Comparison of ENCODE assay signal across 8 mouse cellular contexts in genomic region chr7:48131820-48132219, GRCm38 (mm10). TPM values are rescaled to one million over a fixed set of nuclear protein-coding genes. Genes with fewer than 3 reads are reported as not detected.
DNase-seq lines count a peak whose midpoint lies in the region; ATAC-seq and TF ChIP-seq lines count a peak whose summit lies in the region.
"Not testable (repeated sequence)": the region's sequence is repeated elsewhere in the genome, so short reads cannot be mapped to it uniquely, and the experiment has no call there.

No protein-coding gene starts in this region.

- not testable (repeated sequence) for H3K27me3 ChIP-seq in E14TG2a.4 (ENCODE audit: insufficient read depth, low read length); forebrain, embryonic 11.5 days (ENCODE audit: control insufficient read depth, insufficient read depth, low read length); heart, embryonic 14.5 days (ENCODE audit: control insufficient read depth, insufficient read depth, low read length); intestine, embryonic 16.5 days (replicated peaks; ENCODE audit: control insufficient read depth, insufficient read depth, low read length); liver, embryonic 12.5 days (replicated peaks); midbrain, embryonic 14.5 days (ENCODE audit: control insufficient read depth, insufficient read depth, low read length)

- peak overlapping the region; percentile 51 for H3K4me2 ChIP-seq in forebrain, embryonic 11.5 days (ENCODE audit: low read depth, low read length, severe bottlenecking)
- peak overlapping the region; percentile 60 for H3K4me2 ChIP-seq in heart, embryonic 14.5 days (ENCODE audit: low read length)
- H3K4me2 ChIP-seq in intestine, embryonic 16.5 days (ENCODE audit: low read depth, low read length) = peak overlapping the region; percentile 46
- peak overlapping the region; percentile 67 for H3K4me2 ChIP-seq in liver, embryonic 12.5 days
- peak overlapping the region; percentile 49 for H3K4me2 ChIP-seq in midbrain, embryonic 14.5 days (ENCODE audit: low read length)

- WGBS in forebrain, embryonic 11.5 days = 2% methylated on average over 11 of the region's 14 CpGs
- under 1% methylated on average over 10 of the region's 14 CpGs for WGBS in heart, embryonic 14.5 days
- WGBS in intestine, embryonic 16.5 days = under 1% methylated on average over 11 of the region's 14 CpGs
- under 1% methylated on average over 11 of the region's 14 CpGs for WGBS in liver, embryonic 12.5 days (ENCODE audit: insufficient replicate concordance)
- WGBS in midbrain, embryonic 14.5 days = under 1% methylated on average over 10 of the region's 14 CpGs

- H3K4me1 ChIP-seq in E14TG2a.4 (replicated peaks; ENCODE audit: low read depth, low read length); brown adipose tissue, adult 24 weeks (ENCODE audit: control insufficient read depth, insufficient read depth, insufficient read length, low read length); forebrain, embryonic 11.5 days (replicated peaks; ENCODE audit: control insufficient read depth, insufficient read depth, low read length); heart, embryonic 14.5 days (ENCODE audit: control insufficient read depth in 2 of 2, insufficient read depth in 2 of 2, low read length in 2 of 2); intestine, embryonic 16.5 days (ENCODE audit: control insufficient read depth, insufficient read depth, low read length); liver, embryonic 12.5 days; midbrain, embryonic 14.5 days (ENCODE audit: control insufficient read depth, insufficient read depth, low read length): not testable (repeated sequence)

- not testable (repeated sequence) for H3K36me3 ChIP-seq in E14TG2a.4 (ENCODE audit: insufficient read depth, low read length); forebrain, embryonic 11.5 days (ENCODE audit: control insufficient read depth, insufficient read depth, low read length); heart, embryonic 14.5 days (ENCODE audit: control insufficient read depth, insufficient read depth, low read length); intestine, embryonic 16.5 days (ENCODE audit: control insufficient read depth, insufficient read depth, low read length); liver, embryonic 12.5 days; midbrain, embryonic 14.5 days (ENCODE audit: control insufficient read depth, insufficient read depth, low read length)

- H3K9ac ChIP-seq in forebrain, embryonic 11.5 days (ENCODE audit: low read length) = peak overlapping the region; percentile 37; the same call in 1 of the 2 replicates
- peak overlapping the region; percentile 74 for H3K9ac ChIP-seq in heart, embryonic 14.5 days (ENCODE audit: low read length)
- H3K9ac ChIP-seq in intestine, embryonic 16.5 days (ENCODE audit: low read depth, low read length) = peak overlapping the region; percentile 61
- H3K9ac ChIP-seq in liver, embryonic 12.5 days = peak overlapping the region; percentile 52
- H3K9ac ChIP-seq in midbrain, embryonic 14.5 days (replicated peaks; ENCODE audit: low read length) = not testable (repeated sequence)

- H3K27ac ChIP-seq in brown adipose tissue, adult 24 weeks (replicated peaks; ENCODE audit: low read depth, low read length); liver, embryonic 12.5 days: not testable (repeated sequence)
- H3K27ac ChIP-seq in forebrain, embryonic 11.5 days (ENCODE audit: low read depth, low read length) = 0 out of 2 replicates have a peak overlapping the region, but pooled peaks have one; percentile 27
- H3K27ac ChIP-seq in heart, embryonic 14.5 days (replicated peaks in 1 of 2; ENCODE audit: control insufficient read depth in 1 of 2, insufficient read depth in 1 of 2, low read depth in 2 of 2, low read length in 2 of 2) = peak overlapping the region; percentile 79 to 94
- peak overlapping the region; percentile 77 for H3K27ac ChIP-seq in intestine, embryonic 16.5 days (ENCODE audit: low read length)
- peak overlapping the region; percentile 73 for H3K27ac ChIP-seq in midbrain, embryonic 14.5 days (replicated peaks; ENCODE audit: low read depth, low read length)

- not testable (repeated sequence) for ATAC-seq in forebrain, embryonic 11.5 days (replicated peaks; ENCODE audit: low FRiP score); heart, embryonic 14.5 days (ENCODE audit: insufficient number of reproducible peaks, insufficient read depth, low FRiP score, low read depth); intestine, embryonic 16.5 days; liver, embryonic 12.5 days; midbrain, embryonic 14.5 days (ENCODE audit: low FRiP score, low TSS enrichment)

- not testable (repeated sequence) for H3K9me3 ChIP-seq in E14TG2a.4 (ENCODE audit: low read length); forebrain, embryonic 11.5 days (ENCODE audit: control insufficient read depth, low read length); heart, embryonic 14.5 days (ENCODE audit: control insufficient read depth, low read length); intestine, embryonic 16.5 days (ENCODE audit: control insufficient read depth, low read length); liver, embryonic 12.5 days (replicated peaks); midbrain, embryonic 14.5 days (ENCODE audit: control insufficient read depth, low read length)

- DNase-seq in forebrain, embryonic 11.5 days (ENCODE audit: low spot score) = not testable (repeated sequence)
- DNase-seq in midbrain, embryonic 14.5 days = peak; percentile 61
- DNase-seq in retina, postnatal 7 days (ENCODE audit: low read depth, low spot score) = peak; percentile 13

- H3K4me3 ChIP-seq in E14TG2a.4 (replicated peaks; ENCODE audit: low read length) = peak overlapping the region; percentile 65
- H3K4me3 ChIP-seq in brown adipose tissue, adult 24 weeks (ENCODE audit: insufficient read depth, low read depth, low read length) = peak overlapping the region; percentile 49
- H3K4me3 ChIP-seq in forebrain, embryonic 11.5 days (ENCODE audit: low read depth, low read length) = peak overlapping the region; percentile 28
- H3K4me3 ChIP-seq in heart, embryonic 14.5 days (ENCODE audit: control insufficient read depth in 1 of 2, insufficient read depth in 1 of 2, low read depth in 1 of 2, low read length in 2 of 2) = peak overlapping the region; percentile 39 to 63
- H3K4me3 ChIP-seq in intestine, embryonic 16.5 days (ENCODE audit: low read length) = peak overlapping the region; percentile 46
- peak overlapping the region; percentile 45 for H3K4me3 ChIP-seq in liver, embryonic 12.5 days
- peak overlapping the region; percentile 34 for H3K4me3 ChIP-seq in midbrain, embryonic 14.5 days (replicated peaks; ENCODE audit: low read depth, low read length)

- not testable (repeated sequence) for TF ChIP-seq CTCF in E14TG2a.4 (conservative IDR thresholded peaks at IDR 0.05; ENCODE audit: low read length)

RNA-seq across cellular contexts. Expression of gene Mrgprb5, which starts 37.0 kb away (rescaled TPM):
- not detected in 2 replicates for polyA plus RNA-seq in brown adipose tissue, adult 24 weeks (2012; ENCODE audit: insufficient read depth, insufficient read length, missing spikeins)
- polyA plus RNA-seq in forebrain, embryonic 11.5 days (2014; fragmentation: Nextera tagmentation; extraction: Ambion mirVana) = not detected in 2 replicates
- not detected in 2 replicates for polyA plus RNA-seq in heart, embryonic 14.5 days (2014; fragmentation: Nextera tagmentation; extraction: Ambion mirVana)
- polyA plus RNA-seq in intestine, embryonic 16.5 days (2015; fragmentation: Nextera tagmentation; extraction: Ambion mirVana) = not detected in 2 replicates
- not detected in 2 replicates for polyA plus RNA-seq in liver, embryonic 12.5 days (2016; fragmentation: Nextera tagmentation; extraction: Ambion mirVana)
- not detected in 2 replicates for polyA plus RNA-seq in midbrain, embryonic 14.5 days (2014; fragmentation: Nextera tagmentation; extraction: Ambion mirVana)
